Mouse (Mus musculus): ENCODE results near the gene Sgtb. TPM values are rescaled to one million over a fixed set of nuclear protein-coding genes. Genes with fewer than 3 reads are reported as not detected.

The Sgtb gene
- polyA plus RNA-seq, 1 experiment from 2014 or later = 6.0 TPM

Other genes with a start within 250 kb of the Sgtb start
- gene Erbin, start 189.2 kb upstream of the Sgtb start, polyA plus RNA-seq (2015; fragmentation: Nextera tagmentation; extraction: Ambion mirVana) = 17.9 and 18.5 TPM in 2 replicates
- 19.2 and 20.5 TPM in 2 replicates for gene Nln, start 127 bp upstream of the Sgtb start, polyA plus RNA-seq (2015; fragmentation: Nextera tagmentation; extraction: Ambion mirVana)
- 57.3 and 62.3 TPM in 2 replicates for gene Trappc13, start 68.7 kb downstream of the Sgtb start, polyA plus RNA-seq (2015; fragmentation: Nextera tagmentation; extraction: Ambion mirVana)
- gene Trim23, start 69.1 kb downstream of the Sgtb start, polyA plus RNA-seq (2015; fragmentation: Nextera tagmentation; extraction: Ambion mirVana) = 13.6 and 15.2 TPM in 2 replicates
- gene Cenpk, start 118.9 kb downstream of the Sgtb start, polyA plus RNA-seq (2015; fragmentation: Nextera tagmentation; extraction: Ambion mirVana) = 61.4 and 69.8 TPM in 2 replicates
- gene Ppwd1, start 119.1 kb downstream of the Sgtb start, polyA plus RNA-seq (2015; fragmentation: Nextera tagmentation; extraction: Ambion mirVana) = 13.3 and 13.4 TPM in 2 replicates
- 1.6 and 2.1 TPM in 2 replicates for gene Adamts6, start 178.1 kb downstream of the Sgtb start, polyA plus RNA-seq (2015; fragmentation: Nextera tagmentation; extraction: Ambion mirVana)

Measured in stomach, embryonic 15.5 days (tissue).